ENCODE assay signal across 8 mouse cellular contexts in genomic region chr5:52782523-52783250, GRCm38 (mm10). TPM values are rescaled to one million over a fixed set of nuclear protein-coding genes. Genes with fewer than 3 reads are reported as not detected.
DNase-seq lines count a peak whose midpoint lies in the region; ATAC-seq and TF ChIP-seq lines count a peak whose summit lies in the region.

No protein-coding gene starts in this region.

- TF ChIP-seq CTCF in kidney, postnatal 0 days (IDR thresholded peaks at IDR 0.05; ENCODE audit: low read depth) = peak; percentile 70

- H3K4me1 ChIP-seq in heart, embryonic 12.5 days (replicated peaks) = no peaks in the 10 kb centered on the region
- no peaks in the 10 kb centered on the region for H3K4me1 ChIP-seq in kidney, postnatal 0 days (replicated peaks; ENCODE audit: insufficient read depth, low read length)
- H3K4me1 ChIP-seq in liver, embryonic 11.5 days (replicated peaks; ENCODE audit: control insufficient read depth, insufficient read depth, low read length) = no peaks in the 10 kb centered on the region
- no peaks in the 10 kb centered on the region for H3K4me1 ChIP-seq in stomach, embryonic 14.5 days (ENCODE audit: control insufficient read depth, insufficient read depth, low read length)

- WGBS in heart, embryonic 12.5 days = 5% methylated on average over 37 of the region's 37 CpGs
- WGBS in kidney, postnatal 0 days = 5% methylated on average over 37 of the region's 37 CpGs
- WGBS in liver, embryonic 11.5 days = 4% methylated on average over 37 of the region's 37 CpGs
- 5% methylated on average over 36 of the region's 37 CpGs for WGBS in stomach, embryonic 14.5 days

- no peaks in the 10 kb centered on the region for H3K27me3 ChIP-seq in heart, embryonic 12.5 days (replicated peaks)
- no peaks in the 10 kb centered on the region for H3K27me3 ChIP-seq in kidney, postnatal 0 days (ENCODE audit: insufficient read depth, low read length)
- no peaks in the 10 kb centered on the region for H3K27me3 ChIP-seq in liver, embryonic 11.5 days (replicated peaks; ENCODE audit: control insufficient read depth, insufficient read depth, low read length)
- no peaks in the 10 kb centered on the region for H3K27me3 ChIP-seq in stomach, embryonic 14.5 days (ENCODE audit: control insufficient read depth, insufficient read depth, low read length)

- peaks cover 14% of the 10 kb centered on the region for H3K36me3 ChIP-seq in heart, embryonic 12.5 days
- H3K36me3 ChIP-seq in kidney, postnatal 0 days (ENCODE audit: insufficient read depth, low read length) = 0 out of 2 replicates have a peak, but pooled peaks cover 6% of the 10 kb centered on the region
- no peaks in the 10 kb centered on the region for H3K36me3 ChIP-seq in liver, embryonic 11.5 days (ENCODE audit: control insufficient read depth, insufficient read depth, low read length)
- H3K36me3 ChIP-seq in stomach, embryonic 14.5 days (ENCODE audit: control insufficient read depth, insufficient read depth, low read length) = 0 out of 2 replicates have a peak, but pooled peaks cover 7% of the 10 kb centered on the region

- H3K27ac ChIP-seq in heart, embryonic 12.5 days (ENCODE audit: poor library complexity, severe bottlenecking) = peak overlapping the region; percentile 76
- peak overlapping the region; percentile 73 for H3K27ac ChIP-seq in kidney, postnatal 0 days
- peak overlapping the region; percentile 65 for H3K27ac ChIP-seq in liver, embryonic 11.5 days (ENCODE audit: low read depth, low read length)
- H3K27ac ChIP-seq in stomach, embryonic 14.5 days (ENCODE audit: low read length) = peak overlapping the region; percentile 39; the same call in 1 of the 2 replicates

- H3K9ac ChIP-seq in heart, embryonic 12.5 days = peak overlapping the region; percentile 74
- H3K9ac ChIP-seq in kidney, postnatal 0 days (ENCODE audit: low read depth, low read length) = peak overlapping the region; percentile 83
- peak overlapping the region; percentile 71 for H3K9ac ChIP-seq in liver, embryonic 11.5 days (ENCODE audit: low read depth, low read length)
- H3K9ac ChIP-seq in stomach, embryonic 14.5 days (replicated peaks; ENCODE audit: low read depth, low read length) = peak overlapping the region; percentile 77

- ATAC-seq in erythroid progenitor cell, adult 5-6 weeks (replicated peaks; ENCODE audit: low FRiP score, poor library complexity, severe bottlenecking) = peak; percentile 98
- ATAC-seq in heart, embryonic 12.5 days (ENCODE audit: insufficient number of reproducible peaks, low FRiP score) = peak; percentile 95
- peak; percentile 96 for ATAC-seq in kidney, postnatal 0 days (replicated peaks; ENCODE audit: low FRiP score, low read depth)
- ATAC-seq in liver, embryonic 11.5 days (replicated peaks; ENCODE audit: low FRiP score) = peak; percentile 94
- ATAC-seq in stomach, embryonic 14.5 days (ENCODE audit: insufficient number of reproducible peaks, insufficient read depth, low FRiP score, low read depth) = peak; percentile 92

- no peaks in the 10 kb centered on the region for H3K9me3 ChIP-seq in heart, embryonic 12.5 days (replicated peaks)
- no peaks in the 10 kb centered on the region for H3K9me3 ChIP-seq in kidney, postnatal 0 days (replicated peaks; ENCODE audit: low read length)
- no peaks in the 10 kb centered on the region for H3K9me3 ChIP-seq in liver, embryonic 11.5 days (ENCODE audit: control insufficient read depth, low read length)
- no peaks in the 10 kb centered on the region for H3K9me3 ChIP-seq in stomach, embryonic 14.5 days (ENCODE audit: control insufficient read depth, low read depth, low read length)

- peak overlapping the region; percentile 70 for H3K4me2 ChIP-seq in heart, embryonic 12.5 days
- peak overlapping the region; percentile 68 for H3K4me2 ChIP-seq in kidney, postnatal 0 days (ENCODE audit: low read length)
- H3K4me2 ChIP-seq in liver, embryonic 11.5 days = peak overlapping the region; percentile 58
- peak overlapping the region; percentile 59 for H3K4me2 ChIP-seq in stomach, embryonic 14.5 days (replicated peaks; ENCODE audit: low read depth, low read length)

- peak overlapping the region; percentile 78 for H3K4me3 ChIP-seq in heart, embryonic 12.5 days
- H3K4me3 ChIP-seq in kidney, postnatal 0 days (replicated peaks; ENCODE audit: low read depth, low read length) = peak overlapping the region; percentile 90
- H3K4me3 ChIP-seq in liver, embryonic 11.5 days (ENCODE audit: low read depth, low read length) = peak overlapping the region; percentile 89
- peak overlapping the region; percentile 88 for H3K4me3 ChIP-seq in stomach, embryonic 14.5 days (ENCODE audit: low read depth, low read length)

- DNase-seq in B cell, adult 2 months = peak; percentile 94 to 95
- peak; percentile 78 for DNase-seq in brain, embryonic 18.5 days (ENCODE audit: low read depth, low spot score)
- DNase-seq in kidney, postnatal 0 days (ENCODE audit: low spot score) = peak; percentile 89
- peak; percentile 86 for DNase-seq in liver, embryonic 11.5 days (ENCODE audit: low spot score)
- peak; percentile 88 for DNase-seq in naive thymus-derived CD4-positive, alpha-beta T cell, adult 2 months (ENCODE audit: low read depth)

RNA-seq across cellular contexts. Expression of gene Zcchc4, which starts 7.5 kb away (rescaled TPM):
- total RNA-seq in erythroid progenitor cell, adult 5-6 weeks (2015; ENCODE audit: low replicate concordance) = 14.1 and 16.8 TPM in 2 replicates
- total RNA-seq in erythroid progenitor cell, adult 5-6 weeks (2017; ENCODE audit: low replicate concordance) = 14.8 and 16.0 TPM in 2 replicates
- polyA plus RNA-seq in heart, embryonic 12.5 days (2016; fragmentation: Nextera tagmentation; extraction: Ambion mirVana) = 10.6 and 11.4 TPM in 2 replicates
- polyA plus RNA-seq in kidney, postnatal 0 days (2015; fragmentation: Nextera tagmentation; extraction: Ambion mirVana) = 8.7 and 9.6 TPM in 2 replicates
- 17.1 and 17.5 TPM in 2 replicates for polyA plus RNA-seq in liver, embryonic 11.5 days (2014; fragmentation: Nextera tagmentation; extraction: Ambion mirVana)
- 15.8 and 15.9 TPM in 2 replicates for polyA plus RNA-seq in stomach, embryonic 14.5 days (2014; fragmentation: Nextera tagmentation; extraction: Ambion mirVana)

RNA-seq across cellular contexts. Expression of gene Pi4k2b, which starts 41.3 kb away (rescaled TPM):
- total RNA-seq in erythroid progenitor cell, adult 5-6 weeks (2015; ENCODE audit: low replicate concordance) = 68.3 and 81.1 TPM in 2 replicates
- 80.4 and 123 TPM in 2 replicates for total RNA-seq in erythroid progenitor cell, adult 5-6 weeks (2017; ENCODE audit: low replicate concordance)
- 10.5 and 10.9 TPM in 2 replicates for polyA plus RNA-seq in heart, embryonic 12.5 days (2016; fragmentation: Nextera tagmentation; extraction: Ambion mirVana)
- 19.8 TPM in 2 replicates for polyA plus RNA-seq in kidney, postnatal 0 days (2015; fragmentation: Nextera tagmentation; extraction: Ambion mirVana)
- 20.8 and 26.9 TPM in 2 replicates for polyA plus RNA-seq in liver, embryonic 11.5 days (2014; fragmentation: Nextera tagmentation; extraction: Ambion mirVana)
- polyA plus RNA-seq in stomach, embryonic 14.5 days (2014; fragmentation: Nextera tagmentation; extraction: Ambion mirVana) = 23.8 and 27.5 TPM in 2 replicates

RNA-seq across cellular contexts. Expression of gene Anapc4, which starts 51.1 kb away (rescaled TPM):
- 15.5 and 16.2 TPM in 2 replicates for total RNA-seq in erythroid progenitor cell, adult 5-6 weeks (2015; ENCODE audit: low replicate concordance)
- 22.3 and 55.4 TPM in 2 replicates for total RNA-seq in erythroid progenitor cell, adult 5-6 weeks (2017; ENCODE audit: low replicate concordance)
- polyA plus RNA-seq in heart, embryonic 12.5 days (2016; fragmentation: Nextera tagmentation; extraction: Ambion mirVana) = 80.9 and 81.0 TPM in 2 replicates
- 72.3 and 79.6 TPM in 2 replicates for polyA plus RNA-seq in kidney, postnatal 0 days (2015; fragmentation: Nextera tagmentation; extraction: Ambion mirVana)
- 63.4 and 72.4 TPM in 2 replicates for polyA plus RNA-seq in liver, embryonic 11.5 days (2014; fragmentation: Nextera tagmentation; extraction: Ambion mirVana)
- 98.7 and 110 TPM in 2 replicates for polyA plus RNA-seq in stomach, embryonic 14.5 days (2014; fragmentation: Nextera tagmentation; extraction: Ambion mirVana)

Comparison
In these comparisons a context has a peak if more than half of its experiments do, and no peak if none do; other contexts are left out.
1. Peak in every context shown above with its lines: DNase-seq, ATAC-seq, H3K4me3 ChIP-seq and H3K27ac ChIP-seq.